Mouse (Mus musculus) right cerebral cortex, postnatal 36 days (tissue): ENCODE results near the gene Zfp958.
A peak's percentile ranks its signal among the peaks of the same experiment; 100 is the strongest.
"Not testable (repeated sequence)": the region's sequence is repeated elsewhere in the genome, so short reads cannot be mapped to it uniquely, and the experiment has no call there.

Experiments
- DNase-seq, 2 experiments: peaks; one replicate each; pipeline ENCODE4 v3.0.0; 2022; ENCODE audit warnings: low spot score in 2 of 2, mixed read lengths in 1 of 2

Gene Zfp958

GRCm38 (mm10) chr8:4612932-4613853, at the start of gene Zfp958:
Zfp958 (plus strand) TSS chr8:4613167.
- DNase-seq, result peak; percentile 94 to 96

DNA sequence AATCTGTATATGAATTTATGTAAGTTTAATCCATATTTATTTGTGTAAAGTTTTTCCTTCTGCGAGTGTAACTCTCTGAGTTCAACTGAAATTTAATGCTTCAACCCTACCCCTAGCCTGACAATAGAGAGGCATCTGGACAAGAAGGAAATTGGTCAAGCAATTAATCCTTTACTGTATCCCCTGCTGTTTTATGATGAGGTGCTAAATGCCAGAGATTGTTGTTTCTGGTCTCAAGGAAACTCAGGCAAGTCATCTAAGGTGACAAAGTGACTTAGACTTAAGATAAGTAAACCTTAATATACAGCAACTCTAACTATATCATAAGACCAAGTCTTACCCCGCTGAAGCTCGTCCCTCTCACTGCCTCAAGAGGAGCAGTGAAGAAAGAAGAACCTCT, 31.0 kb upstream of the Zfp958 start:
- DNase-seq, result no peak

- no peak for DNase-seq
Measured at GRCm38 (mm10) chr8:4582754-4583178, 30.2 kb upstream of the Zfp958 start.

DNA sequence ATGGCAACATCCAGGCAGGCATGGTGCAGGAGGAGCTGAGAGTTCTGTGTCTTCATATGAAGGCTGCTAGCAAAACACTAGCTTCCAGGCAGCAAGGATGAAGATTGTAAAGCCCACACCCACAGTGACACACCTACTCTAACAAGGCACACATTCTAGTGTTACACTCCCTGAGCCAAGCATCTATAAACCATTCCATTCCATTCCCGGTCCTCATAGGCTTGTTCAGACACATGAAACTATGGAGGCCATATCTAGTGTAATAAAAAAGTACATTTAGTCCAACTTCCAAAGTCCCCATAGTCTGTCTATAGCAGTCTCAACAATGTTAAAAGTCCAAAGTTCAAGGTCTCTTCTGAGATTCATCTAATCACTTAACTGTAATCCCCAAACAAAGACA, 28.3 kb upstream of the Zfp958 start:
- DNase-seq, result no peak

DNA sequence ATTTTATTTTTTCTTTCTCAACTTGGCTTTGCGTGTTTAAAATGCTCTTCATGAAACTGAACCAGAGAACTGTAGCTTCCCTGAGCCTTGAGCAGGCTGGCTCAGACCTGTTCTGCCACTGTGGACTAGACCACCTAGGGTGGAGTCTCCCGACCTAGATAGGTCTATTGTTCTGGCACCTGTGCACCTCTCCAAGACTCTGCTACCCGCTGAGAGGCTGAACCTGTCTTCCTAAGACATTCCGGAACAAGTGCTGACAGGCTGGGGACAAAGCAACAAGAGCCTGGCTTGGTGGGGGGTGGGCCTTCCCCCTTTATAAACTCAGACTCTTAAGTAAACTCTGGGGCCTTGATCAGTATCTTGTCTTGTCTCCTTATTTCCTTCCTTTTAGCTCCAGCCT, 26.6 kb upstream of the Zfp958 start:
- DNase-seq, result no peak

DNA sequence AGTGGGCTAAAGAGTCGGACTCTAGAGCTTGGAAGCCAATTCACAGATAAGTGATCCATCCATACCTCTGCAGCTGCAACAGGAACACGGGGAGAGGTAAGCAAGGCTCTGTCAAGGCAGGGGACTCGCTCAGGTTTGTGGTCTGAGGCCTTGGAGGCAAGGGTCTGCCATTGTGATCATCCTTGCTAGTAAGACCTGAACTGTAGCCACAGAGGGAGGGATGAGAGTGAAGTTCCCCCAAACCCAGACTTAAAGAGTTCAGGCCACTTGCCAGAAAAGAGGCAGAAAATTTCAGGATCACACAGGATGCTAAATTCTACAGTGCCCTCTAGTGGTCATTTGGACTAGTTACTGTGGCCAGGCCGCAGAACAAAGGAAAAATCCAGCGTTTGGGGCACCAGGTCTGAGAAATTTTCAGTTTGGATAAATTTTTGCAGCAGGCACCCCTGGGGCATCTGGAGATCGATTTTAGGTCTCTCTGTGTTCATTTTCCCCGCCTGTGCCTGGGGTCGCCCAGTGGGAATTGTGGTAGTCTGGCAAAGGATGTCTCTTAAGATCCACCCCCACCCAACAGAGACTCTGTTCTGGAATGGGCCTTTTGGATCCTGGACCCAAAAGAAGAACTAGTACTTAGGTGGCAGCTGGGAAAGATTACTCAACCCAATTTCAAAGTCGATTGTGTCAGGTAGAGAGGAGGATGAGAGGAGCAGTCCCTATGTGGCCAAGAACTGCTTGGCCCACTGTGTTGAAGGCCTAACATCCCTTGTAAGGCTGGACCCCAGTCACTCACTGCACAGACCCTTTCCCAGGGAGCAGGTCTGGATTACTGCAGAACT, 24.6 kb upstream of the Zfp958 start:
- peak in 1 of 2 experiments; percentile 5 for DNase-seq

GRCm38 (mm10) chr8:4608896-4609295, 4.1 kb upstream of the Zfp958 start:
- no peak for DNase-seq

- DNase-seq, result not testable (repeated sequence)
Measured at GRCm38 (mm10) chr8:4611626-4612175, 1.3 kb upstream of the Zfp958 start.

GRCm38 (mm10) chr8:4627349-4627748, 14.4 kb downstream of the Zfp958 start:
- DNase-seq, result no peak

GRCm38 (mm10) chr8:4637071-4637470, 24.1 kb downstream of the Zfp958 start:
- no peak for DNase-seq

- not testable (repeated sequence) for DNase-seq
Measured at GRCm38 (mm10) chr8:4642974-4643373, 30.0 kb downstream of the Zfp958 start.

DNA sequence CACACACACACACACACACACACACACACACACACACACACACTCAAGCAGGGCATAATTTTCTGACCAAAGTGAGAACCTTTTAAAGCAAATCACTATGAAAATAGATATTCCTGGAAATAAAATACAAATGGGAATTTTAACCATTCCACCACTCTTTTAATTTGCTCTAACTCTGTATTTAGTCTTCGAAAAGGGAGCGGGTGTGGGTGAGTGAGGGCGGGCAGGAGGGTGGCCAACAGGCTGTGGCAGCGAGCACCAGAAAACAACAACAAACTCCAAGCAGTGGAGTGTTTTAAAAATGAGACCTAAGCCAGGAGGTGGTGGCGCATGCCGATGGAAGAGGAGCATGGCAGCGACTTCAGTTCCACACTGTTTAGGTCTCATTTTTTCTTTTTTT, 43.6 kb downstream of the Zfp958 start:
- no peak for DNase-seq

DNA sequence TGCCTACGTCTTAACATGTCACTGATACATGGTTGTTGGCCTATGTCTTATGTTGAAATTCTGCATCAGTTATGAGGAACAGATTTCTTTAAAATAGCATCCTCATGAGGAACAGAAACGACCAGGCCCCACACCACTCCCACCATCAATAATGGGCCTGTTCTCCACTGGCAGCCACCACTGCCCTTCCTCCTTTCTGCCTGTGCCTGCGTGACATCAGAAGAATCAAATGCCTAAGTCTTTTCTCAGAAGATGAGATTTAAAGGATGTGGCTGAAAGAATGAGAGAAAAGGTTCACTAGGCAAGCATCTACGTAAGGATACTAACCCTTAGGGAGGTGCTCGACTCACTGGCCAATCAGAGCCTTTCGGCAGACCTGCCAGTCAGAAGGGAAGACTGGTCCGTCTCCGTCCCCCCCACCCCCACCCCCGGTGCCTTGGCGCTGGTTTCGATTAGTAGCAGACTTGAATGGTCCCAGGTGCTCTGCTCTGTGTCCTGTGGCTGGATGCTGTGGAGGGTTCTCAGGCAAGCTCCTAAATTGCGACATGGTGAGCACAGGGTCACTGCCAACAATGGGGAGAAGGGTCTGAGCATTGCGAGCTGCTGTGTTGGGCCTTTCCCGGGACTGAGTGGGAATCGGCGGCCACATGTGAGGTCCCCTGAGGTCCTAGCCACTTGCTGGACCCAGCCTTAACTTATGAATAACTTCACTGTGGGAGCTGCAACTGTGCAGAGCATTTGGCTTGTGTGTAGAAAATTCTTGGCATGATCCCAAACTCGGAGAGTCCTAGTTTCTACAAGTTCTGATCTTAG, 62.4 kb downstream of the Zfp958 start:
- DNase-seq, result no peak

- DNase-seq, result peak in 1 of 2 experiments; percentile 2
Measured at GRCm38 (mm10) chr8:4676586-4676985, 63.6 kb downstream of the Zfp958 start.

DNA sequence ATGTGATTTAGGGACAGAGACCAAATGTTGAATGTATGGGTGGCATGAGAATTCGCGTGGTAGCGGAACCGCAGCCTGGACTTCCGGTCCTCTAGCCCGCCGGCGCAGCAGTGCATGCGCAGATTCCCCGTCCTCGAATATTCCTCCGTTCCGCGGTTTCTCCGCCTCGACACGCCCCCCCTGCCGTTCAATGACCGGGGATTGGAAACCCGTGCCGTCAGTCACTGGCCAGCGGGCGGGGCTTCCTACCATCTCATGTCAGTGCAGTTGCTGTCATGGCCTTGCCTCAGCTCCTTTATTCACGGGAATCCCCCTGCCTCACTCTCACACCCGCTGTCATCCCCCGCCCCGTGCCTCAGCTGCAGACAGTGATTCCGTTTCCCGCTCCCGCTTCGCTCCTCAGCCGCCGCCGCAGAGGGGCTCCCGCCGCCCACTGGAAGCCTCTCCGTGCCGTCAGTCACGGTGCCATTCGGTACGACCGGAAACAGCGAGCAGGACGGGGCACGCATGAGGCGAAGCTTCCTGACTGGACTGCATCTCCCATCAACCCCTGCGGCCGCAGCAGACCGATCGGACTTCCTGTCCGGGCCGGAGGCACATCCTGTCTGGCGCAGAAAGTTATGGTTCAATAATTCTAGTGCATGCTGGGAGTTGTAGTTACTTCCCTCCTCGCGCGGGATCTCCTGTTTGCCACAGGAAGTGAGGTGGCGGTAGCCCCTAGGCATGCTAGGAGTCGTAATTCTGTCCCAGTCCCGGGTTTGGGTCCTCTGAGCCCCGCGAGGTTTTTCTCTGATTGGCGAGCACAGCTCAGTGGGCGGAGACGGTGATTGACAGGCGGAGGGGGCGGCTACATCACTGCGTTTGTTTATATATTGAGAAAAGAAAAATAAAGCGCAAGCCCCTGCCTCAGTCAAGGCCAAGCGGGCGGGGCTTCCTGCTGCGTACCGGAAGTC, 64.6 kb downstream of the Zfp958 start:
- DNase-seq, result peak; percentile 97 to 99

- DNase-seq, result peak; percentile 86 to 87
Measured at GRCm38 (mm10) chr8:4678218-4678907, 65.4 kb downstream of the Zfp958 start.

GRCm38 (mm10) chr8:4678908-4679545, 66.1 kb downstream of the Zfp958 start:
- DNase-seq, result peak; percentile 5 to 20

GRCm38 (mm10) chr8:4679796-4680195, 66.8 kb downstream of the Zfp958 start:
- DNase-seq, result no peak
